Mouse (Mus musculus) adrenal gland, adult (tissue): ENCODE data around the gene Ptpn9.
"Not testable (repeated sequence)": the region's sequence is repeated elsewhere in the genome, so short reads cannot be mapped to it uniquely, and the experiment has no call there.

Experiments
- DNase-seq, 2 experiments: peaks; one replicate each; pipeline ENCODE4 v3.0.0; 2022 to 2023; ENCODE audit warnings: low spot score in 1 of 2; ENCODE audit not compliant: inconsistent age in 2 of 2

Ptpn9 gene

GRCm38 (mm10) chr9:56994286-56995197, at the start of gene Ptpn9:
Gene Ptpn9 (plus strand): TSS chr9:56994923.
- DNase-seq: peak; percentile 94 to 98

GRCm38 (mm10) chr9:56947481-56947880, 47.2 kb upstream of the Ptpn9 start:
- peak; percentile 32 to 81 for DNase-seq

GRCm38 (mm10) chr9:56948699-56949098, 46.0 kb upstream of the Ptpn9 start:
- DNase-seq: not testable (repeated sequence)

GRCm38 (mm10) chr9:56949767-56950166, 45.0 kb upstream of the Ptpn9 start:
- DNase-seq: peak; percentile 14 to 54

GRCm38 (mm10) chr9:56950414-56951400, 44.0 kb upstream of the Ptpn9 start, which contains the start of gene Snupn:
Gene Snupn (plus strand): TSS chr9:56950878.
- DNase-seq: peak; percentile 98 to 99

- DNase-seq: no peak
Observed at GRCm38 (mm10) chr9:56953562-56953961, 41.2 kb upstream of the Ptpn9 start.

GRCm38 (mm10) chr9:56956966-56957675, 37.6 kb upstream of the Ptpn9 start:
- peak in 1 of 2 experiments; percentile 46 for DNase-seq

- DNase-seq: no peak
Observed at GRCm38 (mm10) chr9:56958689-56959088, 36.0 kb upstream of the Ptpn9 start.

GRCm38 (mm10) chr9:56961591-56961990, 33.1 kb upstream of the Ptpn9 start:
- DNase-seq: no peak

GRCm38 (mm10) chr9:56970158-56970557, 24.6 kb upstream of the Ptpn9 start:
- no peak for DNase-seq

- no peak for DNase-seq
Observed at GRCm38 (mm10) chr9:56973960-56974524, 20.7 kb upstream of the Ptpn9 start.

GRCm38 (mm10) chr9:56975199-56975598, 19.5 kb upstream of the Ptpn9 start:
- no peak for DNase-seq

GRCm38 (mm10) chr9:56980186-56980585, 14.5 kb upstream of the Ptpn9 start:
- DNase-seq: no peak

GRCm38 (mm10) chr9:56981502-56981901, 13.2 kb upstream of the Ptpn9 start:
- DNase-seq: no peak

- DNase-seq: peak; percentile 81 to 91
Observed at GRCm38 (mm10) chr9:56995198-56996027, 690 bp downstream of the Ptpn9 start.

- peak; percentile 53 to 86 for DNase-seq
Observed at GRCm38 (mm10) chr9:56996028-56996346, 1.3 kb downstream of the Ptpn9 start.

GRCm38 (mm10) chr9:56997206-56997605, 2.5 kb downstream of the Ptpn9 start:
- DNase-seq: peak; percentile 39 to 69

- DNase-seq: peak; percentile 53 to 92
Observed at GRCm38 (mm10) chr9:57003011-57003410, 8.3 kb downstream of the Ptpn9 start.

GRCm38 (mm10) chr9:57012393-57012792, 17.7 kb downstream of the Ptpn9 start:
- DNase-seq: peak in 1 of 2 experiments; percentile 54

GRCm38 (mm10) chr9:57012895-57013294, 18.2 kb downstream of the Ptpn9 start:
- DNase-seq: no peak
